Mouse (Mus musculus): Measurements from ENCODE around the gene Xpa. TPM values are rescaled to one million over a fixed set of nuclear protein-coding genes. Genes with fewer than 3 reads are reported as not detected.

The Xpa gene
- polyA plus RNA-seq, 1 experiment from 2014 or later, result 29.2 TPM

- no peaks in the 10 kb centered on the region for H3K27me3 ChIP-seq (replicated peaks; ENCODE audit: insufficient read depth, low read length)
- peaks cover 47% of the 10 kb centered on the region for H3K36me3 ChIP-seq (ENCODE audit: insufficient read depth, low read length)
- DNase-seq (ENCODE audit: low spot score) (no peak), ATAC-seq (no peak)
- H3K9me3 ChIP-seq (ENCODE audit: low read length), result no peaks in the 10 kb centered on the region
- no peak overlapping the region for H3K27ac ChIP-seq (ENCODE audit: low read length)
- TF ChIP-seq EP300 (IDR thresholded peaks at IDR 0.05) (no peak), CTCF (IDR thresholded peaks at IDR 0.05) (no peak)
- 87% methylated on average over 5 of the region's 5 CpGs for WGBS
- no peak overlapping the region for H3K4me3 ChIP-seq (ENCODE audit: low read depth, low read length)
- H3K9ac ChIP-seq (replicated peaks; ENCODE audit: low read depth), result no peak overlapping the region
- no peak overlapping the region for H3K4me2 ChIP-seq (replicated peaks; ENCODE audit: low read depth, low read length)
- H3K4me1 ChIP-seq (ENCODE audit: insufficient read depth, low read depth, low read length), result no peaks in the 10 kb centered on the region
Observed at GRCm38 (mm10) chr4:46165831-46166230, 30.3 kb downstream of the Xpa start.

- Histone ChIP-seq H3K27ac (ENCODE audit: low read length) (no peak overlapping the region), H3K4me3 (ENCODE audit: low read depth, low read length) (no peak overlapping the region), H3K4me2 (replicated peaks; ENCODE audit: low read depth, low read length) (no peak overlapping the region), H3K27me3 (replicated peaks; ENCODE audit: insufficient read depth, low read length) (no peaks in the 10 kb centered on the region), H3K9ac (replicated peaks; ENCODE audit: low read depth) (no peak overlapping the region), H3K9me3 (ENCODE audit: low read length) (no peaks in the 10 kb centered on the region), H3K36me3 (ENCODE audit: insufficient read depth, low read length) (peaks cover 37% of the 10 kb centered on the region), H3K4me1 (ENCODE audit: insufficient read depth, low read depth, low read length) (no peaks in the 10 kb centered on the region)
- no peak for DNase-seq (ENCODE audit: low spot score)
- no peak for ATAC-seq
- no peak for TF ChIP-seq EP300 (IDR thresholded peaks at IDR 0.05)
- TF ChIP-seq CTCF (IDR thresholded peaks at IDR 0.05), result no peak
- 68% methylated on average over 2 of the region's 2 CpGs for WGBS
Observed at GRCm38 (mm10) chr4:46164027-46164426, 32.1 kb downstream of the Xpa start.

GRCm38 (mm10) chr4:46151903-46152544, 44.1 kb downstream of the Xpa start:
- H3K9me3 ChIP-seq (ENCODE audit: low read length), result no peaks in the 10 kb centered on the region
- ATAC-seq, result no peak
- H3K4me1 ChIP-seq (ENCODE audit: insufficient read depth, low read depth, low read length), result no peaks in the 10 kb centered on the region
- no peak for DNase-seq (ENCODE audit: low spot score)
- no peak overlapping the region for H3K4me2 ChIP-seq (replicated peaks; ENCODE audit: low read depth, low read length)
- 91% methylated on average over 12 of the region's 12 CpGs for WGBS
- no peak overlapping the region for H3K4me3 ChIP-seq (ENCODE audit: low read depth, low read length)
- TF ChIP-seq EP300 (IDR thresholded peaks at IDR 0.05) (no peak), CTCF (IDR thresholded peaks at IDR 0.05) (no peak)
- no peaks in the 10 kb centered on the region for H3K27me3 ChIP-seq (replicated peaks; ENCODE audit: insufficient read depth, low read length)
- H3K27ac ChIP-seq (ENCODE audit: low read length), result no peak overlapping the region
- H3K9ac ChIP-seq (replicated peaks; ENCODE audit: low read depth), result no peak overlapping the region
- H3K36me3 ChIP-seq (ENCODE audit: insufficient read depth, low read length), result peaks cover 23% of the 10 kb centered on the region; the same call in 1 of the 2 replicates

GRCm38 (mm10) chr4:46146881-46147280, 49.2 kb downstream of the Xpa start:
- Histone ChIP-seq H3K36me3 (ENCODE audit: insufficient read depth, low read length) (peaks cover 2% of the 10 kb centered on the region; the same call in 1 of the 2 replicates), H3K9ac (replicated peaks; ENCODE audit: low read depth) (no peak overlapping the region), H3K4me3 (ENCODE audit: low read depth, low read length) (no peak overlapping the region), H3K9me3 (ENCODE audit: low read length) (no peaks in the 10 kb centered on the region), H3K27ac (ENCODE audit: low read length) (no peak overlapping the region), H3K27me3 (replicated peaks; ENCODE audit: insufficient read depth, low read length) (no peaks in the 10 kb centered on the region), H3K4me2 (replicated peaks; ENCODE audit: low read depth, low read length) (no peak overlapping the region), H3K4me1 (ENCODE audit: insufficient read depth, low read depth, low read length) (no peaks in the 10 kb centered on the region)
- DNase-seq (ENCODE audit: low spot score), result peak; percentile 12
- TF ChIP-seq CTCF (IDR thresholded peaks at IDR 0.05), result no peak
- no peak for TF ChIP-seq EP300 (IDR thresholded peaks at IDR 0.05)
- no peak for ATAC-seq
- WGBS, result 89% methylated on average over 1 of the region's 1 CpGs

- H3K27me3 ChIP-seq (replicated peaks; ENCODE audit: insufficient read depth, low read length), result no peaks in the 10 kb centered on the region
- no peaks in the 10 kb centered on the region for H3K36me3 ChIP-seq (ENCODE audit: insufficient read depth, low read length)
- no peak overlapping the region for H3K4me2 ChIP-seq (replicated peaks; ENCODE audit: low read depth, low read length)
- 68% methylated on average over 3 of the region's 3 CpGs for WGBS
- no peak overlapping the region for H3K27ac ChIP-seq (ENCODE audit: low read length)
- no peak for TF ChIP-seq EP300 (IDR thresholded peaks at IDR 0.05)
- peak; percentile 52 for TF ChIP-seq CTCF (IDR thresholded peaks at IDR 0.05)
- no peaks in the 10 kb centered on the region for H3K9me3 ChIP-seq (ENCODE audit: low read length)
- H3K4me1 ChIP-seq (ENCODE audit: insufficient read depth, low read depth, low read length), result peaks cover 8% of the 10 kb centered on the region; the same call in 1 of the 2 replicates
- ATAC-seq, result no peak
- no peak for DNase-seq (ENCODE audit: low spot score)
- no peak overlapping the region for H3K4me3 ChIP-seq (ENCODE audit: low read depth, low read length)
- no peak overlapping the region for H3K9ac ChIP-seq (replicated peaks; ENCODE audit: low read depth)
Observed at GRCm38 (mm10) chr4:46144323-46144722, 51.8 kb downstream of the Xpa start.

- TF ChIP-seq EP300 (IDR thresholded peaks at IDR 0.05) (no peak), CTCF (IDR thresholded peaks at IDR 0.05) (peak; percentile 10; the same call in 1 of the 2 replicates)
- Histone ChIP-seq H3K27me3 (replicated peaks; ENCODE audit: insufficient read depth, low read length) (no peaks in the 10 kb centered on the region), H3K4me3 (ENCODE audit: low read depth, low read length) (peak within 1 kb of the TSS; percentile 83), H3K9me3 (ENCODE audit: low read length) (no peaks in the 10 kb centered on the region), H3K4me2 (replicated peaks; ENCODE audit: low read depth, low read length) (peak within 1 kb of the TSS; percentile 87), H3K4me1 (ENCODE audit: insufficient read depth, low read depth, low read length) (peaks cover 16% of the 10 kb centered on the region; the same call in 1 of the 2 replicates), H3K36me3 (ENCODE audit: insufficient read depth, low read length) (no peaks in the 10 kb centered on the region), H3K9ac (replicated peaks; ENCODE audit: low read depth) (peak within 1 kb of the TSS; percentile 90), H3K27ac (ENCODE audit: low read length) (peak within 1 kb of the TSS; percentile 99)
- DNase-seq (ENCODE audit: low spot score) (peak; percentile 94), ATAC-seq (peak; percentile 96)
- under 1% methylated on average over 86 of the region's 90 CpGs for WGBS
Observed at GRCm38 (mm10) chr4:46138287-46139222, 57.6 kb downstream of the Xpa start, which contains the start of the genes Ncbp1 and Tstd2. TSS of gene Ncbp1 (plus strand) at chr4:46138613. TSS of gene Tstd2 (minus strand) at chr4:46138694.

All from lung, postnatal 0 days (tissue).